Mouse (Mus musculus) spleen, adult 2 months (tissue): Measurements from ENCODE around the gene 9230102O04Rik. TPM values are rescaled to one million over a fixed set of nuclear protein-coding genes. Genes with fewer than 3 reads are reported as not detected.

Experiments used
- DNase-seq, 2 experiments: peaks; one replicate each; pipeline versions ENCODE4 v3.0.0 to v3.0.0-alpha.2; 2012 to 2021; ENCODE audit warnings: low spot score in 2 of 2, low read depth in 1 of 2
- H3K27ac ChIP-seq: fragments of 200-500 bp; 2 replicates; pipeline ENCODE4 v1.5.1; 2012; ENCODE audit warnings: low read length, inconsistent platforms; ENCODE audit not compliant: insufficient read depth
- H3K27me3 ChIP-seq: fragments of 200-500 bp; 2 replicates; pipeline ENCODE4 v1.6.1; 2012; ENCODE audit warnings: mild to moderate bottlenecking, moderate library complexity, low read length, inconsistent platforms; ENCODE audit not compliant: control insufficient read depth, insufficient read depth
- H3K36me3 ChIP-seq: fragments of 200-500 bp; 2 replicates; pipeline ENCODE4 v1.6.1; 2012; ENCODE audit warnings: mild to moderate bottlenecking, low read length, inconsistent platforms; ENCODE audit not compliant: control insufficient read depth, insufficient read depth
- H3K4me1 ChIP-seq: fragments of 200-500 bp; 2 replicates; pipeline ENCODE4 v1.6.1; 2011; ENCODE audit warnings: inconsistent platforms; ENCODE audit not compliant: control insufficient read depth, insufficient read depth, insufficient read length
- H3K4me3 ChIP-seq: fragments of 200-500 bp; 2 replicates; pipeline ENCODE4 v1.5.1; 2011; ENCODE audit warnings: mild to moderate bottlenecking, inconsistent platforms; ENCODE audit not compliant: insufficient read depth, insufficient read length; ENCODE audit errors: extremely low read depth
- CTCF ChIP-seq: fragments of 200-500 bp; IDR thresholded peaks from 2 replicates; pipeline ENCODE4 v1.5.1; 2011; ENCODE audit warnings: mild to moderate bottlenecking, inconsistent platforms; ENCODE audit not compliant: insufficient read depth, insufficient read length, insufficient replicate concordance; ENCODE audit errors: extremely low read depth
- POLR2A ChIP-seq: fragments of 200-500 bp; IDR thresholded peaks from 2 replicates; pipeline ENCODE4 v1.6.1; 2011; ENCODE audit warnings: low read depth, low read length, inconsistent platforms
- WGBS: fragments of 180-500 bp; shearing (Covaris S2); methylation state at CpG from one replicate; pipeline ENCODE4 v1.1.7; 2018; 5-methylcytosine and 5-hydroxymethylcytosine counted together
- polyA plus RNA-seq: library from polyadenylated mRNA; depleted of rRNA; stranded (reverse); fragments of >200 nt; gene quantifications from 2 replicates; pipeline ENCODE4 v1.2.3, GENCODE M21; 2012

9230102O04Rik gene
- polyA plus RNA-seq, 1 experiment: not detected

DNA sequence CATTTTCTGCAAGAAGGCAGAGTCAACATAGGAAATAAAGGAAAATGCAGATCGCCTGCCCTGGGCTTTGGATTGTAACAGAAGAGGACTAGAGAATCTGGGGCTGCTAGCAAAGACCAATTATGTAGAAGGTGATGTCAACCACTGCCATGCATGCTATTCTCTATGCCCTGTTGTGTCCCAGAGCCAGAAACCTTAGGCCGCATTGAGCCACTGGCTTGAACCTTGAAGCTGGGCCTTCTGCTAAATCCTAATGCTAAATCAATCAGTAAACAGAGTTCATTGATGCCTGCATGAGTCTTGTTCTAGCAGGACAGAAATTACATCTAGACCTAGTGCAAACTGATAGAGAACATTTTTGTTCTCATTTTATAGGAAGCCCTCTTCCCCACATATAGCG lies 3.3 kb downstream of the 9230102O04Rik start:
- Histone ChIP-seq H3K27me3 (peaks cover 53% of the 10 kb centered on the region), H3K36me3 (no peaks in the 10 kb centered on the region), H3K27ac (no peak overlapping the region), H3K4me1 (peaks cover 21% of the 10 kb centered on the region; the same call in 1 of the 2 replicates), H3K4me3 (no peak overlapping the region)
- DNase-seq: no peak
- TF ChIP-seq CTCF: no peak
- no peak for TF ChIP-seq POLR2A
- WGBS: 78% methylated on average over 3 of the region's 3 CpGs

DNA sequence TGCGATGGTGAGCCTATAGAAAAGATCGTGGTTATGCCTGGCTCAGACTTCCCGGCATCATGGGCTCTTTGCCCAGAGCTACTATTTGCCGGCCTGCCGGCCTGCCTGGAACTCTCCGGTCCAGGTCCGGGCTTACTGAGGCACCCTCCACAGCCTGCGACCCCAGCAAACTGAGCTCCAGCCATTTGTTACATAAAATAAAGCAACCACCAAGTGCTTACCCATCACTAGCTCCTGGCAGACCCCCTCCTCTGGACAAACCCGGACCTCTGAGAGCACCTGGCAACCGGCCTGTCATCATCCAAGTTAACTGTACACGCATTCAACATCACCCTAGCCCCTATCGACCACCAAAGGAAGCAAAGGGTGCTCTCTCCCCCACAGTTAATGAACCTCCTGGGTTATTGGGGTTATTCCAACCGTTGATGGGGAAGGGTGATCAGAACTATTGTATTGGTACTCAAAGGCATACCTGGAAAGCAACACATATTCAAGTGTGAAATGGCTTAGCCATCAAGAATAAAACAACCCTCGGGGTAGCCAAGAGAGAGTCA lies 4.0 kb downstream of the 9230102O04Rik start:
- WGBS: 58% methylated on average over 14 of the region's 14 CpGs
- Histone ChIP-seq H3K4me3 (no peak overlapping the region), H3K27me3 (peaks cover 57% of the 10 kb centered on the region), H3K36me3 (no peaks in the 10 kb centered on the region), H3K27ac (no peak overlapping the region), H3K4me1 (peaks cover 21% of the 10 kb centered on the region; the same call in 1 of the 2 replicates)
- TF ChIP-seq POLR2A (no peak), CTCF (no peak)
- no peak for DNase-seq

DNA sequence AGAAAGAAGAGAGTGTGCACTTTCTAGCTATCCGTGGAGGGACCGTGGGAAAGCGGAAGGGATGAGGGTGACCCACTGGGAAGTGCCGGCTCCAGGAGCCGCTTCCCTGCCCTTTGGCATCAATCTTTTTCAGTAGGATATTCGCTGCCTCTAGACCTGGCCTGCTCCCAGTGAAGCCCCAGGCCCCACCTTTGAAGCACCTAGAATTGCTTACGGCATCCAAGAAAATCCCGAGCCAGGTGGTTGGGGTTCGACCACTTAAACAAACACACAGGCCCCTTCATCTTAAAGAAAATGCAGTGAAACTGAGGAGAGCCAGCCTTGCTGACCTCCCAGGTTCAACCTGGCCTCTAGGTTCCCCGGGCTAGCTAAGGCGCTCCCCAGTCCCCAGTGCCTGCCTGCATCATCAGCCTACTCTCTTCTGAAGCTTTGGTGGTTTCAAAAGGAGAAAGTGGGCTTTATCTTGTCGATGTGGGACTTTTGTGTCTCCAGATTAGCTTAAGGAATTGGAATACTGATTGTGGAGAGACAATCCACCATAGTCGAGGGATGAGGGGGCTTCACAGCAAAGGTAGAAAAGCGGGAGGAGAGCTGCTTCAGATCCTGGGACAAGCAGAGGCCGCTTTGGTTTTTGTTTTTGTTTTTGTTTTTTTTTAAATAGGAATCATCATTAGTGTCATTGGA lies 4.7 kb downstream of the 9230102O04Rik start:
- Histone ChIP-seq H3K27me3 (peaks cover 53% of the 10 kb centered on the region), H3K27ac (no peak overlapping the region), H3K4me3 (no peak overlapping the region), H3K36me3 (no peaks in the 10 kb centered on the region), H3K4me1 (peaks cover 20% of the 10 kb centered on the region; the same call in 1 of the 2 replicates)
- WGBS: 43% methylated on average over 15 of the region's 15 CpGs
- TF ChIP-seq POLR2A (no peak), CTCF (no peak)
- DNase-seq: no peak

DNA sequence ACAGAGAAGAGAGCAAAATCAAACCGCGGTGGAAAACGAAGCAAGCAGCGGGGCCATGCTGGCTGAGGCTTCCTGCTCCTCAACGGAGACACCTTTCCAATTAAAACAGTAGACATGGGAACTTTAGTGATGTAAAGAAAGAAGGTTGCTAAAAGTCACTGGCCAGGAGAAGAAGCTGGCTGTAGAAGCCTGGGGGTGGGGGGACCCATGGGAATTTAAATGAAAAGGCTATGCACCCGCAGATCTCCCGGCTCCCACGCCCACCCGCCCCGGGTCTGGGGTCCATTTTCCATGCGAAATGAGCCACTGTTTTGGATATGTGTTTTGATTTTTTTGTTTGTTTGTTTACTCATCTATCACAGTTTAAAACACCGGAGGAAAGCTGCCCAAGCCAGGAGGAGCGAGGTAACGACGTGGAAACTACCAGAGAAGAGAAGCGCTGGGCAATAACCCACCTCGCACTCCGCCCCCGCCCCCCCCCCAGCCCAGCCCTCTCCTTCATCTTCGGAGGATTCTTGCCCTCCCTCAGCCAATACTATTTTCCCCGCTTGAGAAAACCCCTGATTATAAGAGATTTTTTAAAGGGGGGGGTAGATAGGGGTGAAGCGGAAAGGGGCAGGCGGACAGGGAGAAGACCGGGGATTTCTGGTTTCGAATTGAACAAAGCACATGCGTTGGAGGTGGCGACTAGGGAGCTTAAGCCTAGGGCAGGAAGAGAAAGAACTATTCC lies 5.4 kb downstream of the 9230102O04Rik start:
- no peak overlapping the region for H3K4me3 ChIP-seq
- H3K4me1 ChIP-seq: peaks cover 14% of the 10 kb centered on the region; the same call in 1 of the 2 replicates
- DNase-seq: no peak
- H3K27me3 ChIP-seq: peaks cover 48% of the 10 kb centered on the region
- H3K36me3 ChIP-seq: no peaks in the 10 kb centered on the region
- TF ChIP-seq CTCF (no peak), POLR2A (no peak)
- no peak overlapping the region for H3K27ac ChIP-seq
- WGBS: 4% methylated on average over 27 of the region's 27 CpGs

DNA sequence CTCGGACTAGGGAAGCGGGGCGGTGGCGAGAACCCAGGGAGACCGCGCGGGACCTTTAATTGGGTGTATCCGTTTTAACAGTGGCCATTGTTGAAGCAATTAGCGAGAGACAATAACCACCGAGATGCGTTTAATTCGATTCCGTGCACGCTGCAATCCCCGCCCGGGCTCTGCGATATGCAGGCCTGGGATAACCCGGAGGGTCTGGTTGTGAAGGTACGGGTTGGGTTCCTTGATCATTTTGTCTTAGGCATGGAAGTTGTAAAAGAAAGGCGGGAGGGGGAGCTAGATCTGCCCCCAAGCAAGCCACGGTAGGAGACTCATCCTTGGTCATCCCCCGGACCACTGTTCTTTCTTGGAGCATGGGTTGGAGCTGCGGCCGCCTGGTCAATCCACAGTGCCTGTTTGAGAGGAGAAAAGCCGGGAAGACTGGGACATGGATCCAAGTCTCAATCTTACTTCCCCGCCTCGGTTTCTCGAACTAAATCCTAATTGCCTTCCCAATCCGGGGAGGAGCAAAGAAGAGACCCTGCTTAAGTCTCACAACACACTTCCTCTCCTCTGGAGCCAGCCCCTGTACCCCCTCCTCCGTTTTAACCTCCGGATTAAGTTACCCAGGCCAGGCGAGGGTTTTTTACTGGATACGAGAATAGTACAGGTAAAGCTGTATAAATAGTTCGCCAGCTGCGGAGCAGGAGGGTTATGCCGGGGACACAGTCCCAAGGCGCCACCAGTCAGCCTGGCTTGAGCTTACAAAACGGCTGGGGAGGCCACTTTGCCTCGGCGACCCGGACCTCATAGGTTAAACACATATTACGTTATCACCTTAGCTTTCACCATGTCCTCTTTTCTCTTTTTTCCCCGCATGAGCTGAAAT lies 6.2 kb downstream of the 9230102O04Rik start:
- peak overlapping the region; percentile 35; the same call in 1 of the 2 replicates for H3K4me3 ChIP-seq
- DNase-seq: no peak
- no peak for TF ChIP-seq CTCF
- no peak for TF ChIP-seq POLR2A
- 3% methylated on average over 43 of the region's 43 CpGs for whole genome bisulfite sequencing
- H3K36me3 ChIP-seq: no peaks in the 10 kb centered on the region
- H3K4me1 ChIP-seq: peaks cover 12% of the 10 kb centered on the region; the same call in 1 of the 2 replicates
- H3K27me3 ChIP-seq: peaks cover 50% of the 10 kb centered on the region
- H3K27ac ChIP-seq: no peak overlapping the region

DNA sequence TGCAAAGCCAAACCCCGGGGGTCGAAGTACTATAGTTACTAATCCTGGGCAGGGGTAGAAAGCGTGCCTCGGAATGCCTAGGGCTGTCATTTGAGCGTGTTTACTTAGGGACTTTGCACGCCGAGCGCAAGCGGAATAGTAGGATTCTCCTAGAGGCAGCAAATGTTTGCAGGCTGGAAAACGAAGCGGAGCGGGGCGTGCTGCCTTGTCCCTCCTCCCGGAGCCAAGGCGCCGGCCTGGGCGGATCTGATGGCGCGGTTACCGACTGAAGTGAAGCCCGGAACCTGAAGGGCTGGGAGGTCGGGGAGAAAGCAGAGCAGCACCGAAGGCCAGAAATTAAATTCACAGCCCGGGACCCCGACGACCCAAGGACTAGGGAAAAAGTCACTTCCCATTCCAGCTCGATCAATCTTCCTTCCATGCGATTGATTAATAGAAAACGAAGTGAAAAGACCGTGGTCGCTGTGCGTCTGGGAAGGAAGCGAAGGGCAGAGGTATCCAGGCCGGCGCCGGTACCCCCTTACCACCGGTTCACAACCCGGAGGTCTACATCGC lies 6.9 kb downstream of the 9230102O04Rik start:
- H3K27me3 ChIP-seq: peaks cover 48% of the 10 kb centered on the region
- H3K4me1 ChIP-seq: peaks cover 12% of the 10 kb centered on the region
- WGBS: 2% methylated on average over 39 of the region's 39 CpGs

More for the DNA sequence above, 6.9 kb downstream of the 9230102O04Rik start:
- no peak for DNase-seq
- peak overlapping the region; percentile 35; the same call in 1 of the 2 replicates for H3K4me3 ChIP-seq
- TF ChIP-seq POLR2A (no peak), CTCF (no peak)
- H3K36me3 ChIP-seq: no peaks in the 10 kb centered on the region
- no peak overlapping the region for H3K27ac ChIP-seq
